Mouse (Mus musculus): Measurements from ENCODE around the gene Dpp4. TPM values are rescaled to one million over a fixed set of nuclear protein-coding genes. Genes with fewer than 3 reads are reported as not detected.

The Dpp4 gene
- polyA plus RNA-seq, 1 experiment from 2014 or later = 9.0 TPM

DNA sequence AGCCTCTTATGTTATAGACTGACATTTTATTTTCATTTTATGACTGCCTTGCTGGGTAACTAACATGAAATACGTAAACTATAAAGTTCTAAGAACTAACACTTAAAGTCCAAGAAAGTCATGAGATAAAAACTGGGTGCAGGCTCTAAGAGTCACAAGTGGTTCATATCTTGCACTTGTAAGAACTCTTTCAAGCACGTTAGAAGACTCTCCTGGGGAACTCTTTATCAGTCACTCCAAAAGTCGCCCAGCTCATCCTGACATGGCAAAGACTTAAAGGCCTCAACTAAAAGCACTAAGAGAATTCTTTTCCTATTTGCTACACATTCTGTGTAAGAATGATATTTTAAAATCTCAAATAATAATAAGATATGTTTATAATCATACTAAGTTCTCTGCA lies 92.5 kb downstream of the Dpp4 start:
- Histone ChIP-seq H3K9me3 (ENCODE audit: low read length) (no peaks in the 10 kb centered on the region), H3K27me3 (ENCODE audit: insufficient read depth, low read length) (no peaks in the 10 kb centered on the region), H3K4me2 (ENCODE audit: low read depth, low read length) (no peak overlapping the region), H3K4me1 (ENCODE audit: insufficient read depth) (no peaks in the 10 kb centered on the region), H3K9ac (replicated peaks) (no peak overlapping the region), H3K36me3 (replicated peaks; ENCODE audit: insufficient read depth, low read length) (no peaks in the 10 kb centered on the region), H3K4me3 (ENCODE audit: low read depth, low read length) (no peak overlapping the region), H3K27ac (ENCODE audit: low read depth) (no peak overlapping the region)
- ATAC-seq (no peak), DNase-seq (no peak)
- WGBS (ENCODE audit: insufficient replicate concordance) = 60% methylated on average over 3 of the region's 3 CpGs
- no peak for TF ChIP-seq CTCF (IDR thresholded peaks at IDR 0.05; ENCODE audit: low read depth)
- no peak for TF ChIP-seq EP300 (IDR thresholded peaks at IDR 0.05; ENCODE audit: low read depth)

DNA sequence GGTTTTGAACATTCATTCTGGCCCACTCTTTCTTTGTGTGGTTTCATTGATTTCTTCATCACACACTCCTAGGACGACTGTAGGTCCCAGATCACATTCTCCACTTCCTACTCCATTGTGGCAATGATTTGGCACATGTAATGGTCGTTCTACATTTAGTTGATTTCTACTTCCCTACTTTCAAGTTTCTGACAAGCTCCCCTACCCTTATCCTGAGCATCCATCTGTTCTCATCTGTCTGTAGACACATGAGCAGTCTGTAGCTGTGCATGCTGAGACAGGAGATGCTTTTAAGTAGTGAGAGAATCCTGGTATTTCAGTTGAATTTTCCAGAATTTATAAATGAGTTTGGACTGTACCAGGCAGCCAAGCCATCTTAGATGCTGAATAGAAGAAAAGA lies 95.1 kb downstream of the Dpp4 start:
- no peaks in the 10 kb centered on the region for H3K27me3 ChIP-seq (ENCODE audit: insufficient read depth, low read length)
- WGBS (ENCODE audit: insufficient replicate concordance) = 25% methylated on average over 2 of the region's 2 CpGs
- H3K9me3 ChIP-seq (ENCODE audit: low read length) = no peaks in the 10 kb centered on the region
- TF ChIP-seq CTCF (IDR thresholded peaks at IDR 0.05; ENCODE audit: low read depth) (no peak), EP300 (IDR thresholded peaks at IDR 0.05; ENCODE audit: low read depth) (no peak)
- DNase-seq (no peak), ATAC-seq (no peak)
- no peak overlapping the region for H3K27ac ChIP-seq (ENCODE audit: low read depth)
- H3K4me3 ChIP-seq (ENCODE audit: low read depth, low read length) = no peak overlapping the region
- no peaks in the 10 kb centered on the region for H3K4me1 ChIP-seq (ENCODE audit: insufficient read depth)
- H3K4me2 ChIP-seq (ENCODE audit: low read depth, low read length) = no peak overlapping the region
- H3K36me3 ChIP-seq (replicated peaks; ENCODE audit: insufficient read depth, low read length) = no peaks in the 10 kb centered on the region
- no peak overlapping the region for H3K9ac ChIP-seq (replicated peaks)

DNA sequence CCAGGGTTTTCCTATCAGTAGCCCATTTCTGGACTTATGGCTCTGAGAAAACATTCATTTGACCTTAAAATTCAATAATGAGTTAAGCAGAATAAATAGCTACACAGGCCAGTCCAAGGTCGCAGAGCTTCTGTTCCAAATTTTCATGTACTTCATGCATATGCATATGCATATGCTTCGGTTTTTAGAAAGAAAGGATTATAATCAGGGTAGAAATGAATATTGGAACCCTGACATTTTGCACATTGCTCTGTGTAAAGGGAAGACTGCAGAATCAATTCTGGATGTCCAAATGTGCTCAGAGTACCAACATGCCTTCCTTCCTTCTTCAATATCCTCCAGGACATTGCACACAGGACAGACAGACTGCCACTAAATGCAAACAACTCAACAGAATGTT lies 104.6 kb downstream of the Dpp4 start:
- Histone ChIP-seq H3K4me1 (ENCODE audit: insufficient read depth) (no peaks in the 10 kb centered on the region), H3K4me2 (ENCODE audit: low read depth, low read length) (no peak overlapping the region), H3K27me3 (ENCODE audit: insufficient read depth, low read length) (no peaks in the 10 kb centered on the region), H3K36me3 (replicated peaks; ENCODE audit: insufficient read depth, low read length) (no peaks in the 10 kb centered on the region), H3K9ac (replicated peaks) (no peak overlapping the region), H3K9me3 (ENCODE audit: low read length) (no peaks in the 10 kb centered on the region), H3K27ac (ENCODE audit: low read depth) (no peak overlapping the region), H3K4me3 (ENCODE audit: low read depth, low read length) (no peak overlapping the region)
- TF ChIP-seq CTCF (IDR thresholded peaks at IDR 0.05; ENCODE audit: low read depth) (no peak), EP300 (IDR thresholded peaks at IDR 0.05; ENCODE audit: low read depth) (no peak)
- ATAC-seq = no peak
- 64% methylated on average over 2 of the region's 2 CpGs for WGBS (ENCODE audit: insufficient replicate concordance)
- DNase-seq = no peak

DNA sequence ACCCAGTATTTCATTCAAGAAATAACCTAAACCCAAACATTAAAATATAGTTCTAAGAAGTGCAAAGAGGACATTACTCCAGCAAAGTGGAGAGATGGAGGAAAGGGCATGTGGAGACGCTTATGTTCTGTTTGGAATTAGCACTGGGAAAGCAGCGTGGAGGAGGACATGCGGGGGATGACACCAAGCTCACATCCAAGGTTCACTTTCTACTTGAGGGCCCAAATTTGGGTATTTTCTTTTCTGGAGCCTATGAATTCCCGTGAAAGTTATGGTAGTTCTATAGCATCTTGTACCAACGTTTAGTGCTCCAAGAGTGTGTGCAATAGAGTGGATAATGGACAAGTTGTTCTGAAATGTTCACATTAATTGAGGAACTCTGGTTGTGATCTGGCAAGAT lies 105.1 kb downstream of the Dpp4 start:
- Histone ChIP-seq H3K9me3 (ENCODE audit: low read length) (no peaks in the 10 kb centered on the region), H3K4me2 (ENCODE audit: low read depth, low read length) (no peak overlapping the region), H3K9ac (replicated peaks) (no peak overlapping the region), H3K4me3 (ENCODE audit: low read depth, low read length) (no peak overlapping the region), H3K27me3 (ENCODE audit: insufficient read depth, low read length) (no peaks in the 10 kb centered on the region), H3K36me3 (replicated peaks; ENCODE audit: insufficient read depth, low read length) (no peaks in the 10 kb centered on the region), H3K27ac (ENCODE audit: low read depth) (no peak overlapping the region), H3K4me1 (ENCODE audit: insufficient read depth) (no peaks in the 10 kb centered on the region)
- ATAC-seq = no peak
- whole genome bisulfite sequencing (ENCODE audit: insufficient replicate concordance) = 82% methylated on average over 5 of the region's 5 CpGs
- TF ChIP-seq CTCF (IDR thresholded peaks at IDR 0.05; ENCODE audit: low read depth) (no peak), EP300 (IDR thresholded peaks at IDR 0.05; ENCODE audit: low read depth) (no peak)
- no peak for DNase-seq

- Histone ChIP-seq H3K4me2 (ENCODE audit: low read depth, low read length) (no peak overlapping the region), H3K27me3 (ENCODE audit: insufficient read depth, low read length) (no peaks in the 10 kb centered on the region), H3K36me3 (replicated peaks; ENCODE audit: insufficient read depth, low read length) (no peaks in the 10 kb centered on the region), H3K9ac (replicated peaks) (no peak overlapping the region), H3K4me1 (ENCODE audit: insufficient read depth) (no peaks in the 10 kb centered on the region), H3K27ac (ENCODE audit: low read depth) (no peak overlapping the region), H3K4me3 (ENCODE audit: low read depth, low read length) (no peak overlapping the region), H3K9me3 (ENCODE audit: low read length) (no peaks in the 10 kb centered on the region)
- TF ChIP-seq CTCF (IDR thresholded peaks at IDR 0.05; ENCODE audit: low read depth) = no peak
- no peak for TF ChIP-seq EP300 (IDR thresholded peaks at IDR 0.05; ENCODE audit: low read depth)
- WGBS (ENCODE audit: insufficient replicate concordance) = 80% methylated on average over 2 of the region's 2 CpGs
- no peak for DNase-seq
- ATAC-seq = no peak
Observed at GRCm38 (mm10) chr2:62301716-62302115, 110.3 kb downstream of the Dpp4 start.

DNA sequence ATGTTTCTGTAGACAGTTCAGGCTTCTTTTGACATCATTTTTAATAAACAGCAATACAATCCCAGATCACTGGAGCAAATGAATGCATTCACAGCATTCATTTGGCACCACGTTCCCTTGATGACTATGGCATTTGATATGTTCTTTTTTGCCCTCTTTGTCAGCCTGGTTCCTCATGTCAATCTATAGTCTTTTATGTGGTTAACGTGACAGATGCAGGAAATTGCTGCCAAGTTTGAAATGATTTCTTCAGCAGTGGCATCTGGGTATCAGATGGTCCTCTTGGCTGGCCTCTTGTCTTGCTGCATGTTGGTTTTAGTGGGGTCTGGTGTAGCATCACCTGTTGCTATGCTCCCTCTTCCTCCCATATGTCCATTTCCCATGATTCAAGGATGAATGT lies 118.2 kb downstream of the Dpp4 start:
- Histone ChIP-seq H3K4me3 (ENCODE audit: low read depth, low read length) (no peak overlapping the region), H3K27ac (ENCODE audit: low read depth) (no peak overlapping the region), H3K36me3 (replicated peaks; ENCODE audit: insufficient read depth, low read length) (no peaks in the 10 kb centered on the region), H3K4me2 (ENCODE audit: low read depth, low read length) (no peak overlapping the region), H3K27me3 (ENCODE audit: insufficient read depth, low read length) (no peaks in the 10 kb centered on the region), H3K4me1 (ENCODE audit: insufficient read depth) (no peaks in the 10 kb centered on the region), H3K9ac (replicated peaks) (no peak overlapping the region), H3K9me3 (ENCODE audit: low read length) (no peaks in the 10 kb centered on the region)
- ATAC-seq (no peak), DNase-seq (no peak)
- TF ChIP-seq CTCF (IDR thresholded peaks at IDR 0.05; ENCODE audit: low read depth) (no peak), EP300 (IDR thresholded peaks at IDR 0.05; ENCODE audit: low read depth) (no peak)
- WGBS (ENCODE audit: insufficient replicate concordance) = 31% methylated on average over 2 of the region's 2 CpGs

DNA sequence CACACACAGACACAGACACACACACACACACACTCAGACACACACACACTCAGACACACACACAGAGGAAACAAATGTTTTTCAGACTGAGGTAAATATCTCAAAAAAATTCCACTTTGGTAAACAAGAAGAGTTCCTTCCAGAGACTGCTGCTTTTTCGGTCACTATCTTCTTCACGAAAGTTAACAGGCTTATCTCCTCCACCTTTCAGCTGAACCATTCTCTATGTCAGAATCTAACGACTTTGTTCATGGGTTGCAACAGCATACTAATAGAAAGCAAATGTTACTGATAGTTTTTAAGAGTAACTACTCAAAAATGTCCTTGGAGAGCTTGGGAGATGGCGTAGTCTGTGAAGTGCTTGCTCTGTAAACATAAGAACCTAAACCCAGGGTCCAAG lies 124.5 kb downstream of the Dpp4 start:
- no peak for DNase-seq
- no peaks in the 10 kb centered on the region for H3K36me3 ChIP-seq (replicated peaks; ENCODE audit: insufficient read depth, low read length)
- 36% methylated on average over 4 of the region's 4 CpGs for WGBS (ENCODE audit: insufficient replicate concordance)
- no peak for ATAC-seq
- no peak overlapping the region for H3K9ac ChIP-seq (replicated peaks)
- no peaks in the 10 kb centered on the region for H3K4me1 ChIP-seq (ENCODE audit: insufficient read depth)
- H3K27ac ChIP-seq (ENCODE audit: low read depth) = no peak overlapping the region
- H3K4me2 ChIP-seq (ENCODE audit: low read depth, low read length) = no peak overlapping the region
- TF ChIP-seq EP300 (IDR thresholded peaks at IDR 0.05; ENCODE audit: low read depth) (no peak), CTCF (IDR thresholded peaks at IDR 0.05; ENCODE audit: low read depth) (no peak)
- no peak overlapping the region for H3K4me3 ChIP-seq (ENCODE audit: low read depth, low read length)
- H3K27me3 ChIP-seq (ENCODE audit: insufficient read depth, low read length) = no peaks in the 10 kb centered on the region
- no peaks in the 10 kb centered on the region for H3K9me3 ChIP-seq (ENCODE audit: low read length)
